Mouse (Mus musculus) right cerebral cortex, postnatal 10 days (tissue): ENCODE results near the gene Rab7.

ENCODE experiments used
- DNase-seq, 2 experiments: peaks; one replicate each; pipeline ENCODE4 v3.0.0; 2021; ENCODE audit warnings: low spot score in 2 of 2

Gene Rab7

GRCm38 (mm10) chr6:88044577-88045405 is at the start of gene Rab7:
Rab7 (minus strand) TSS chr6:88045270.
- DNase-seq: peak; percentile 98

- DNase-seq: no peak
These were observed 43.9 kb upstream of the Rab7 start for GRCm38 (mm10) chr6:88088971-88089370.

- DNase-seq: peak; percentile 98
These were observed 39.4 kb upstream of the Rab7 start, which contains the start of gene Rpn1 for GRCm38 (mm10) chr6:88084278-88085151. Rpn1 (plus strand) TSS chr6:88084482.

GRCm38 (mm10) chr6:88083672-88084071 is 38.6 kb upstream of the Rab7 start:
- no peak for DNase-seq

GRCm38 (mm10) chr6:88083095-88083494 is 38.0 kb upstream of the Rab7 start:
- DNase-seq: no peak

GRCm38 (mm10) chr6:88075960-88076517 is 31.0 kb upstream of the Rab7 start:
- DNase-seq: no peak

GRCm38 (mm10) chr6:88074752-88075554 is 29.9 kb upstream of the Rab7 start:
- peak; percentile 97 for DNase-seq

- no peak for DNase-seq
These were observed 26.1 kb upstream of the Rab7 start for GRCm38 (mm10) chr6:88071216-88071615.

GRCm38 (mm10) chr6:88070468-88070867 is 25.4 kb upstream of the Rab7 start:
- no peak for DNase-seq

- no peak for DNase-seq
These were observed 23.7 kb upstream of the Rab7 start for GRCm38 (mm10) chr6:88068739-88069138.

GRCm38 (mm10) chr6:88067722-88068121 is 22.7 kb upstream of the Rab7 start:
- no peak for DNase-seq

- DNase-seq: no peak
These were observed 20.9 kb upstream of the Rab7 start for GRCm38 (mm10) chr6:88065968-88066367.

GRCm38 (mm10) chr6:88065116-88065515 is 20.0 kb upstream of the Rab7 start:
- DNase-seq: peak; percentile 60 to 67

- no peak for DNase-seq
These were observed 19.1 kb upstream of the Rab7 start for GRCm38 (mm10) chr6:88064072-88064642.

- DNase-seq: no peak
These were observed 17.3 kb upstream of the Rab7 start for GRCm38 (mm10) chr6:88062398-88062797.

GRCm38 (mm10) chr6:88061406-88061805 is 16.3 kb upstream of the Rab7 start:
- no peak for DNase-seq

GRCm38 (mm10) chr6:88060602-88061001 is 15.5 kb upstream of the Rab7 start:
- DNase-seq: no peak

- DNase-seq: no peak
These were observed 14.8 kb upstream of the Rab7 start for GRCm38 (mm10) chr6:88059903-88060302.

- DNase-seq: no peak
These were observed 11.8 kb upstream of the Rab7 start for GRCm38 (mm10) chr6:88056866-88057265.

- DNase-seq: no peak
These were observed 10.6 kb upstream of the Rab7 start for GRCm38 (mm10) chr6:88055663-88056062.
